Mouse (Mus musculus): ENCODE measurements around the gene Oas1f. TPM values are rescaled to one million over a fixed set of nuclear protein-coding genes. Genes with fewer than 3 reads are reported as not detected.
"Not testable (repeated sequence)": the region's sequence is repeated elsewhere in the genome, so short reads cannot be mapped to it uniquely, and the experiment has no call there.

The Oas1f gene
- polyA plus RNA-seq, 1 experiment from 2014 or later: not detected

- not testable (repeated sequence) for ATAC-seq (ENCODE audit: extremely low read depth, insufficient number of reproducible peaks, low FRiP score, low TSS enrichment); H3K4me3 ChIP-seq; H3K4me1 ChIP-seq; H3K9ac ChIP-seq; H3K9me3 ChIP-seq; H3K4me2 ChIP-seq; H3K27me3 ChIP-seq (replicated peaks); H3K27ac ChIP-seq (replicated peaks); H3K36me3 ChIP-seq
- 54% methylated on average over 2 of the region's 3 CpGs for WGBS
These were observed 29.7 kb downstream of the Oas1f start for GRCm38 (mm10) chr5:120876839-120877238.

GRCm38 (mm10) chr5:120877407-120877806, 30.2 kb downstream of the Oas1f start:
- H3K4me2 ChIP-seq; H3K4me1 ChIP-seq; H3K9ac ChIP-seq; H3K9me3 ChIP-seq; H3K27me3 ChIP-seq (replicated peaks); H3K27ac ChIP-seq (replicated peaks); H3K36me3 ChIP-seq; ATAC-seq (ENCODE audit: extremely low read depth, insufficient number of reproducible peaks, low FRiP score, low TSS enrichment); H3K4me3 ChIP-seq: not testable (repeated sequence)
- WGBS: 69% methylated on average over 2 of the region's 2 CpGs

GRCm38 (mm10) chr5:120878803-120879202, 31.6 kb downstream of the Oas1f start:
- H3K9me3 ChIP-seq; ATAC-seq (ENCODE audit: extremely low read depth, insufficient number of reproducible peaks, low FRiP score, low TSS enrichment); H3K27me3 ChIP-seq (replicated peaks); H3K4me3 ChIP-seq; H3K36me3 ChIP-seq; H3K27ac ChIP-seq (replicated peaks); H3K9ac ChIP-seq; H3K4me2 ChIP-seq; H3K4me1 ChIP-seq: not testable (repeated sequence)
- 54% methylated on average over 2 of the region's 2 CpGs for WGBS

DNA sequence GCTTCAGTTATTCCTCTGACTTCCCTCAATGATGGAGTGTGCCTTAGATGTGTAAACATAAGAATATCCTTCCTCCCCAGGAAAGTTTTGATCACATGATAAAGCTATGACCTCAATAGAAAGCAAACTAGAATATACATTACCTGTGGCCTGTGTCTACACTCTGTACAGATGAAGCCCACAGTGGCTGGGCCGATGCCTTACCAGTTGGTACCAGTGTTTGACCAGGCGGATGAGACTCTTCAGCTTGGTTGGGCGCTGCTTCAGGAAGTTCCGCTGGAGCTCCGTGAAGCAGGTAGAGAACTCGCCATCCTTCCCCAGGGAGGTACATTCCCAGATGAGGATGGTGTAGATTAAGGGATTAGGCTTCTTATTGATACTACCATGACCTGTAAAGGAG, 34.5 kb downstream of the Oas1f start:
- not testable (repeated sequence) for H3K4me1 ChIP-seq; H3K27ac ChIP-seq (replicated peaks); H3K9ac ChIP-seq; ATAC-seq (ENCODE audit: extremely low read depth, insufficient number of reproducible peaks, low FRiP score, low TSS enrichment); H3K4me3 ChIP-seq; H3K4me2 ChIP-seq; H3K27me3 ChIP-seq (replicated peaks); H3K9me3 ChIP-seq; H3K36me3 ChIP-seq
- 79% methylated on average over 6 of the region's 6 CpGs for WGBS

DNA sequence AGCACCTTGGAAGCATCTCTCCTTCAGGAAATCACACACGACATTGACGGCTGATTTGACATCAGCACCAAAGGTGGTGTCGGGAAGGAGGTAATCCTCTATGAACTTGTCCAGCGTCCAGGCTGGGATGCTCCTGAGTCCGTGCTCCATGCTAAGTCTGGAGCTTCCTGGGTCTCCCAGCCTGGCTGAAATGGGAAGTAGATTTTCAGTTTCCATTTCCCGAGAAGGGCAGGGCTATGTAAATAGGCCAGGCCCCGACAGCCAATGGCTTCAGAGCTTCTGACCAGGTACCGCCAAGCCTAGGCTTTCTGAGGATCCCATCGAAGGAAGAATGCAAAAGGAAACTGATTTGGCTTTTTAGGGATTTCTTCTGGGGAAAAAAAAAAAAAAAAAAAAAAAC, 40.2 kb downstream of the Oas1f start, which contains the start of gene Oas1g:
Oas1g (minus strand) TSS at position 201 of the 400 bp plus-strand sequence.
- H3K9me3 ChIP-seq; ATAC-seq (ENCODE audit: extremely low read depth, insufficient number of reproducible peaks, low FRiP score, low TSS enrichment); H3K9ac ChIP-seq; H3K27me3 ChIP-seq (replicated peaks); H3K4me3 ChIP-seq; H3K36me3 ChIP-seq; H3K27ac ChIP-seq (replicated peaks); H3K4me2 ChIP-seq; H3K4me1 ChIP-seq: not testable (repeated sequence)
- 15% methylated on average over 7 of the region's 9 CpGs for WGBS

DNA sequence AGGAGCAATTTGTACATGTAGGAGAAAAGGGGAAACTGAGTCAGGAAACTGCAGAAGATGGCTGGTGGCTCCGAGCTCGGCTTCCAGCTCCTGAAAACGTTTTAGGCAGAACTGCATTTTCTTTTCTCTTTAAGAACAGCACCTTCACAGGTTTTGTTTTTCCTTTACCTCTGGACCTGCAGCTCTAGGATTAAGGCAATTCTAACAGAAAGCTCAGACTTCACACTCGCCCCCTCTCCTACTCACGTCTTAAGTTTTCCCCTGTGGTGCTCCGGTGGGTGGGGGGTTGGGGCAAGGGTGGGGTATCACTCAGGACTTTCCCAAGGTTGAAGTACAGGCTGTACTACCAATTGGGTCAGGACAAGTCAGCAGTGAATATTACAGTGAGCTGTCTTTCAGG, 40.7 kb downstream of the Oas1f start:
- 41% methylated on average over 6 of the region's 6 CpGs for WGBS
- Histone ChIP-seq H3K4me2 (no peak overlapping the region), H3K9ac (no peak overlapping the region), H3K27me3 (replicated peaks) (peaks cover 7% of the 10 kb centered on the region), H3K27ac (replicated peaks) (no peak overlapping the region), H3K9me3 (no peaks in the 10 kb centered on the region), H3K4me3 (no peak overlapping the region), H3K4me1 (no peaks in the 10 kb centered on the region), H3K36me3 (no peaks in the 10 kb centered on the region)
- no peak for ATAC-seq (ENCODE audit: extremely low read depth, insufficient number of reproducible peaks, low FRiP score, low TSS enrichment)

GRCm38 (mm10) chr5:120888294-120888815, 41.2 kb downstream of the Oas1f start:
- H3K36me3 ChIP-seq; H3K9ac ChIP-seq; H3K27ac ChIP-seq (replicated peaks); H3K4me1 ChIP-seq; H3K27me3 ChIP-seq (replicated peaks); H3K4me2 ChIP-seq; H3K9me3 ChIP-seq; H3K4me3 ChIP-seq; ATAC-seq (ENCODE audit: extremely low read depth, insufficient number of reproducible peaks, low FRiP score, low TSS enrichment): not testable (repeated sequence)
- WGBS: 37% methylated on average over 4 of the region's 4 CpGs

DNA sequence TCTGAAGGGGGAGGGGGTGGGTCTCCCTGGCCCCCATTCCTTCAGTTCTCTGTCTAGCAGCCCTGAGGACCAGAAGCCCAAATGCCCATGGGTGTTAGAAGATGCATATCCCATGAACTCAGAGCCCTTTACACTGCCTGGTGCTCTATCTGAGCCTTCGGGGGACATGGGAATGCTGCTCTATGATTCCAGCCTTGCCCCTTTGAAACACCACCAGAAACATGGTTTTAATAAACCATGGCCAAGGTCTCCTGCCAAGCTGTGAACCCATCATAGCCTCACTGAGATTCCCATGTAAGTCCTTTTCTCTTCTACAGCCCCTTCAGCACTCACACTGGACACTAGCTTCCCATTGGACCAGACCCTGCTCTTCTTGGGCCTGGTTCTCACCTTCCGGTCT, 42.9 kb downstream of the Oas1f start:
- Histone ChIP-seq H3K9ac (no peak overlapping the region), H3K4me2 (no peak overlapping the region), H3K27ac (replicated peaks) (no peak overlapping the region), H3K36me3 (no peaks in the 10 kb centered on the region), H3K4me1 (no peaks in the 10 kb centered on the region), H3K4me3 (no peak overlapping the region), H3K9me3 (no peaks in the 10 kb centered on the region), H3K27me3 (replicated peaks) (peaks cover 7% of the 10 kb centered on the region)
- WGBS: 77% methylated on average over 2 of the region's 2 CpGs
- ATAC-seq (ENCODE audit: extremely low read depth, insufficient number of reproducible peaks, low FRiP score, low TSS enrichment): no peak

DNA sequence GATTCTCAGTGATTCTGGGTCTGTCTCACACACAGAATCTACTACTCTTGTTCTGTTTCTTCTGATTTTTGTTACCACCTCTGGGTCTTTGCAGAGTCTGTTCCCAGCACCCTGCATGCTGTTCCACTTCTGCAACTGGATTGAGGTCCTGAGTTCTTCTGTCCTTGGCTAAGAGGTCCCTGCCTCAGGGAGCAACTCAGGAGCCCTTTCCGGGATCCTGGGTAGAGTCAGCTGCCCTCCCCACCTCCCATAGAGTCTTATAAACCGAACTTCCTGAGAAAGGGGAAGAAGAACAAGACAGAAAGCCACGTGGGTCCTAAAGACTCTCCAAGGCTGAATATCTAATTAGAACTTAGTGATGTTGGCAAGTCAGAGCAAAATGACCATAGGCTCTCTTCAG, 43.8 kb downstream of the Oas1f start:
- H3K9me3 ChIP-seq: no peaks in the 10 kb centered on the region
- peaks cover 7% of the 10 kb centered on the region for H3K27me3 ChIP-seq (replicated peaks)
- H3K36me3 ChIP-seq: no peaks in the 10 kb centered on the region
- H3K4me3 ChIP-seq: no peak overlapping the region
- no peak overlapping the region for H3K27ac ChIP-seq (replicated peaks)
- no peak overlapping the region for H3K4me2 ChIP-seq
- H3K9ac ChIP-seq: no peak overlapping the region
- WGBS: 55% methylated on average over 3 of the region's 3 CpGs
- ATAC-seq (ENCODE audit: extremely low read depth, insufficient number of reproducible peaks, low FRiP score, low TSS enrichment): no peak
- no peaks in the 10 kb centered on the region for H3K4me1 ChIP-seq

- not testable (repeated sequence) for H3K36me3 ChIP-seq; ATAC-seq (ENCODE audit: extremely low read depth, insufficient number of reproducible peaks, low FRiP score, low TSS enrichment); H3K9ac ChIP-seq; H3K27me3 ChIP-seq (replicated peaks); H3K27ac ChIP-seq (replicated peaks); H3K9me3 ChIP-seq; H3K4me2 ChIP-seq; H3K4me1 ChIP-seq; H3K4me3 ChIP-seq
- WGBS: 66% methylated on average over 2 of the region's 2 CpGs
These were observed 44.5 kb downstream of the Oas1f start for GRCm38 (mm10) chr5:120891566-120892242.

DNA sequence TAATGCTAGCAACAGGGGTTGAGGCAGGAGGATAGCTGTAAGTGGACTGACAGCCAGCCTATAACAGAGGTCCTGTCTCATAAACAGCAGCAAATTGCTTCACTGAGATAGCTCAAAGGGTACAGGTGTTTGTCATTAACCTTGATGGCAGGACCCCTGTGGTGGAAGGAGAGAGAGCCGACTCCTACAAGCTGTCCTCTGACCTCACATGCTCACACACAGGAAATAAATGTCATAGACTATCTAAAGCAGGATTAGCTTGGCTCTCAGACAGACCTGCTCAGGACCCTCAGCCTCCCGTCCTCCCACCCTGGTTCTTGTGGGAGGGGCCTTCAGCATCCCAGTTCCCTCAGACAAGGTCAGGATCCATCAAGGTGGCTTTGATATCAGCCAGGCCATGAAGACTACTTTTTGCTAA, 45.1 kb downstream of the Oas1f start:
- no peak overlapping the region for H3K4me2 ChIP-seq
- no peaks in the 10 kb centered on the region for H3K4me1 ChIP-seq
- 52% methylated on average over 2 of the region's 2 CpGs for WGBS
- no peak for ATAC-seq (ENCODE audit: extremely low read depth, insufficient number of reproducible peaks, low FRiP score, low TSS enrichment)
- peaks cover 2% of the 10 kb centered on the region; the same call in 1 of the 2 replicates for H3K27me3 ChIP-seq (replicated peaks)
- no peak overlapping the region for H3K27ac ChIP-seq (replicated peaks)
- no peaks in the 10 kb centered on the region for H3K36me3 ChIP-seq
- no peak overlapping the region for H3K4me3 ChIP-seq
- H3K9me3 ChIP-seq: no peaks in the 10 kb centered on the region
- no peak overlapping the region for H3K9ac ChIP-seq

GRCm38 (mm10) chr5:120893866-120894265, 46.7 kb downstream of the Oas1f start:
- 85% methylated on average over 4 of the region's 4 CpGs for WGBS
- not testable (repeated sequence) for H3K27ac ChIP-seq (replicated peaks); H3K9me3 ChIP-seq; H3K9ac ChIP-seq; ATAC-seq (ENCODE audit: extremely low read depth, insufficient number of reproducible peaks, low FRiP score, low TSS enrichment); H3K4me1 ChIP-seq; H3K4me3 ChIP-seq; H3K27me3 ChIP-seq (replicated peaks); H3K4me2 ChIP-seq; H3K36me3 ChIP-seq

Data from heart, embryonic 13.5 days (tissue).